Mouse (Mus musculus) olfactory bulb, adult 2 months (tissue): Measurements from ENCODE around the gene Slc38a4. TPM values are rescaled to one million over a fixed set of nuclear protein-coding genes. Genes with fewer than 3 reads are reported as not detected.

ENCODE experiments used
- H3K27ac ChIP-seq: fragments of 200-500 bp; 2 replicates; pipeline ENCODE4 v1.5.1; 2012; ENCODE audit warnings: low read depth, low read length; ENCODE audit not compliant: insufficient read depth
- H3K4me1 ChIP-seq: fragments of 200-500 bp; 2 replicates; pipeline ENCODE4 v1.6.1; 2012; ENCODE audit warnings: low read length; ENCODE audit not compliant: control insufficient read depth, insufficient read depth
- H3K4me3 ChIP-seq: fragments of 200-500 bp; 2 replicates; pipeline ENCODE4 v1.5.1; 2012; ENCODE audit warnings: mild to moderate bottlenecking, low read depth, low read length, moderate library complexity; ENCODE audit not compliant: insufficient read depth
- CTCF ChIP-seq: fragments of 200-500 bp; IDR thresholded peaks from 2 replicates; pipeline ENCODE4 v1.5.1; 2012; ENCODE audit warnings: low read depth, mild to moderate bottlenecking, low read length, moderate library complexity; ENCODE audit not compliant: insufficient read depth
- POLR2A ChIP-seq: fragments of 200-500 bp; IDR thresholded peaks from 2 replicates; pipeline ENCODE4 v1.6.1; 2012; ENCODE audit warnings: mild to moderate bottlenecking, low read depth, low read length, moderate library complexity; ENCODE audit not compliant: insufficient read depth
- WGBS: fragments of 180-500 bp; shearing (Covaris S2); methylation state at CpG from one replicate; pipeline ENCODE4 v1.1.7; 2018; 5-methylcytosine and 5-hydroxymethylcytosine counted together
- polyA plus RNA-seq: library from polyadenylated mRNA; stranded (reverse); fragments of >200 nt; gene quantifications from 2 replicates; pipeline ENCODE4 v1.2.4, GENCODE M21; 2012; ENCODE audit warnings: low replicate concordance; ENCODE audit not compliant: missing spikeins, insufficient read depth, insufficient read length

Gene Slc38a4
- polyA plus RNA-seq, 1 experiment, result not detected

- Histone ChIP-seq H3K4me3 (no peak overlapping the region), H3K27ac (no peak overlapping the region), H3K4me1 (peaks cover 3% of the 10 kb centered on the region; the same call in 1 of the 2 replicates)
- WGBS, result 76% methylated on average over 17 of the region's 17 CpGs
- TF ChIP-seq POLR2A (no peak), CTCF (no peak)
Observed at GRCm38 (mm10) chr15:97000319-97001251, 55.2 kb downstream of the Slc38a4 start.

GRCm38 (mm10) chr15:96999401-96999800, 56.4 kb downstream of the Slc38a4 start:
- 48% methylated on average over 12 of the region's 12 CpGs for WGBS
- peaks cover 3% of the 10 kb centered on the region; the same call in 1 of the 2 replicates for H3K4me1 ChIP-seq
- H3K27ac ChIP-seq, result no peak overlapping the region
- no peak overlapping the region for H3K4me3 ChIP-seq
- TF ChIP-seq CTCF (no peak), POLR2A (no peak)

DNA sequence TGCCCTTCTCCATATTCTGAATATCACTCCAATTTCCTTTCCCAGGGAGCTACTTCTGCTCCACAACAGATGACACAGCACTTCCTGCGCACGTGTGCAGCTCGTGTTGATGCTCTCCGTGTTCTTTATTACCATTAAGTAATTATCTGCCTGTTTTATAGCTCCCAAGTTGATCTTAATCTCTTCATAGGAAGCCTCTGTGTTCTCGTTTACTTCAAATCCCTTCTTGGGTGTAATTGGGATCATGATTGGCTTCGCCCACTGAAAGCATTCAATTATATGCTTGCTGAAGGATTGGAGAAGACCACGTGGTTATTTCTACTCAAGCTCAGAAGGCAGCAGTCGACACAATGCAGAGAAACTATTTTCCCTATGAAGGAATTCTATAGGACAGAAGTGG, 70.1 kb downstream of the Slc38a4 start:
- 34% methylated on average over 8 of the region's 8 CpGs for WGBS
- H3K4me3 ChIP-seq, result no peak overlapping the region
- H3K4me1 ChIP-seq, result no peaks in the 10 kb centered on the region
- TF ChIP-seq CTCF (no peak), POLR2A (no peak)
- no peak overlapping the region for H3K27ac ChIP-seq

- no peak overlapping the region for H3K4me3 ChIP-seq
- WGBS, result 78% methylated on average over 13 of the region's 13 CpGs
- no peaks in the 10 kb centered on the region for H3K4me1 ChIP-seq
- no peak overlapping the region for H3K27ac ChIP-seq
- no peak for TF ChIP-seq POLR2A
- TF ChIP-seq CTCF, result no peak
Observed at GRCm38 (mm10) chr15:96983581-96984330, 72.0 kb downstream of the Slc38a4 start.

DNA sequence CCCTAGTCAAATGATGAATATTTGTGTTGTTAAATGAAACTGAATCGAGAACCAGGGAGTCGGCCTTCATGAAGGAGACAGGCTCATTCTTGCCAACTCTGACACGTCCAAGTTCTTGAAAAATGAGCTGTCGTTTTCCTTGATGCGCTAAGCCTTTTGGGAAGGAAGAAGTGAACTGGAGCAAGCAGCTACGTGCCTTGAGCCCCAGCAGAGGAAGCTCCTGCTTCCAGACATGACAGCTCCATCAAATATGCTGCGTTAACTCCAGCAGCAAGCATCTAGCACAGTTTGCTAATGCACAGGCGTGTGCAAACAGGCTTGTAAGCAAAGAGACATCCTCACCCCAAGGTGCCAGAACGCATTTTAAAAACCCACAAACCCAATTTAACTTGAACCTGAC, 80.6 kb downstream of the Slc38a4 start:
- Histone ChIP-seq H3K4me3 (no peak overlapping the region), H3K4me1 (no peaks in the 10 kb centered on the region), H3K27ac (no peak overlapping the region)
- no peak for TF ChIP-seq CTCF
- no peak for TF ChIP-seq POLR2A
- WGBS, result 82% methylated on average over 9 of the region's 9 CpGs

DNA sequence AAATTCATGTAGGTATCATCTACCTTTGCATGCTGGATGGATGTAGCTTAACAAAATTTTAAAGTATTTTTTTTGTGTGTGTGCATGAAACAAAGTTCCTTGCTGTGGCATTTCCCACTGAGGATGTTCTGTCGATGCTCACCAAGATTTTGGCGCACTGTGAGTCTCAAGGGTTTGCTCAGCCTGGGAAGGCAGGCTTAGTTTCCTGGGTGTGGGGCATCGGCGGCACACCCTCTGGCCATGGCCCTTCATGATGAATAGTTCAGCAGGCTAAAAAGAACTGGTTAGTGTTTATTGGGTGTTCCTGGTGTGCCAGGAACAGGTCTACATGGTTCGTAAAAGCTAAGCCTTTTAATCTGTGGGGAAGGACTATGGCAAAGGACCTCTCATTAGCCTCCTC, 81.6 kb downstream of the Slc38a4 start:
- Histone ChIP-seq H3K4me1 (no peaks in the 10 kb centered on the region), H3K27ac (no peak overlapping the region), H3K4me3 (no peak overlapping the region)
- TF ChIP-seq CTCF, result no peak
- 87% methylated on average over 5 of the region's 5 CpGs for WGBS

- WGBS, result 97% methylated on average over 4 of the region's 4 CpGs
- no peak overlapping the region for H3K27ac ChIP-seq
- H3K4me3 ChIP-seq, result no peak overlapping the region
- no peaks in the 10 kb centered on the region for H3K4me1 ChIP-seq
- TF ChIP-seq CTCF, result no peak
- no peak for TF ChIP-seq POLR2A
Observed at GRCm38 (mm10) chr15:96973370-96973769, 82.4 kb downstream of the Slc38a4 start.

DNA sequence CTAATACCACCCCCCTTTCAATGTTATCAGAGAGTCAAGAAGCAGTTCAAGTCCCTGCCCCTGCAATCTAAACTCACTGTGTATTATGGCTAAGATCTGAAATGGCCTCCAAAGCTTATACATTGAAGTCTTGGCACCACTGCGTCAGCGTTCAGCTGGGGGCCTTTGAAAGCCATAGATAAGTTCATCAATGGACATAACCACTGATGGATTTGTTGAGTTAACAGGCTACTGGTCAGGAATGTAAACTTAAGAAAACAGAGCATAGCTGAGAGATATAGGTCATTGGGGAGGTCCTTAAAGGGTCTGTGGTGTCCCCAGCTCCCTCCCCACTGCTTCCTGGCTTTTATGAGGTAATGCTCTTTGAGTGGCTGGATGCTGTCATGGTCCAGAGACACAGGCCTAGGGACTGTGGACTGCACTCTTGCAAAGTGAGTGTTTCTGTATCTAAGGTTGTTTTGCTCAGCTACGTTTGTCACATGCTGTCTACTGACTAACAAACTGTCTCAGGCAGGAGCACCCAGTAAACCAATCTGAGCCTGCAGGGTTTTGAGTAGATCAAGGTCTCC, 83.0 kb downstream of the Slc38a4 start:
- TF ChIP-seq CTCF, result no peak
- no peak for TF ChIP-seq POLR2A
- Histone ChIP-seq H3K4me3 (no peak overlapping the region), H3K4me1 (no peaks in the 10 kb centered on the region), H3K27ac (no peak overlapping the region)
- WGBS, result 96% methylated on average over 3 of the region's 3 CpGs

- H3K4me3 ChIP-seq, result no peak overlapping the region
- TF ChIP-seq POLR2A, result no peak
- TF ChIP-seq CTCF, result no peak
- 92% methylated on average over 9 of the region's 9 CpGs for WGBS
- no peaks in the 10 kb centered on the region for H3K4me1 ChIP-seq
- no peak overlapping the region for H3K27ac ChIP-seq
Observed at GRCm38 (mm10) chr15:96971906-96972305, 83.8 kb downstream of the Slc38a4 start.

DNA sequence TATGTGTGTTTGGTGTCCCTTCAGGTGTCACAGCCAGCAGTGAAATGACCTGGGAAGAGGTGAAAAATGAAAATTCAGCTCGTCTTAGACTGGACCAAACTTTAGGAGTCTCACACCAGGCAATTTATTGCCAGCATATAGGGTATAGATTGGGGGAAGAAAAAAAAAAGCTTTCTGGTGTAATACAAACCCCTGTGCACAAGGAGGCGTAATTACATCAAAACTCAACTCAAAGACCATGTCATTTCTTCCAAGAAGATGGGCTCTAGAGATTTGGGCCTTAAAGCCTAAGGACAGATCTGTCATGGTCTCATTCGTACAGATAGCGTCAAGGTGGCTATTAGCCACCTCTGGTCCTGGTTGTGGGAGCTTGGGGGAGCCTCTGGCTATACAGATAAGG, 86.0 kb downstream of the Slc38a4 start:
- WGBS, result 82% methylated on average over 4 of the region's 4 CpGs
- H3K27ac ChIP-seq, result no peak overlapping the region
- no peak overlapping the region for H3K4me3 ChIP-seq
- no peaks in the 10 kb centered on the region for H3K4me1 ChIP-seq
- TF ChIP-seq CTCF (no peak), POLR2A (no peak)
